Mouse (Mus musculus): ENCODE measurements at regions not wholly inside any gene's neighbourhood (a gene's known extent, or its start where the extent isn't known, plus 50 kb on each side); places are given as distances from the start of the nearest gene placed in this dataset.

GRCm38 (mm10) chr9:30313360-30313759 is 113.5 kb upstream of the Snx19 start:
- no peaks in the 10 kb centered on the region for H3K27me3 ChIP-seq
- H3K27ac ChIP-seq (replicated peaks), result no peak overlapping the region
- H3K9ac ChIP-seq, result no peak overlapping the region
- no peak overlapping the region for H3K4me3 ChIP-seq
- H3K36me3 ChIP-seq, result no peaks in the 10 kb centered on the region
- 93% methylated on average over 1 of the region's 1 CpGs for WGBS
- peaks cover 28% of the 10 kb centered on the region for H3K4me1 ChIP-seq (replicated peaks)
- no peak overlapping the region for H3K4me2 ChIP-seq
- ATAC-seq (ENCODE audit: low read depth), result no peak
- no peaks in the 10 kb centered on the region for H3K9me3 ChIP-seq

- Histone ChIP-seq H3K27ac (replicated peaks) (peak overlapping the region; percentile 64), H3K9ac (peak overlapping the region; percentile 45; the same call in 1 of the 2 replicates), H3K9me3 (no peaks in the 10 kb centered on the region), H3K4me3 (no peak overlapping the region), H3K36me3 (no peaks in the 10 kb centered on the region), H3K27me3 (no peaks in the 10 kb centered on the region), H3K4me1 (replicated peaks) (peaks cover 21% of the 10 kb centered on the region), H3K4me2 (peak overlapping the region; percentile 30)
- ATAC-seq (ENCODE audit: low read depth), result peak; percentile 89
- 42% methylated on average over 15 of the region's 15 CpGs for WGBS
Measured at GRCm38 (mm10) chr9:30314355-30315171, 112.3 kb upstream of the Snx19 start.

- WGBS, result 40% methylated on average over 6 of the region's 6 CpGs
- peak overlapping the region; percentile 45; the same call in 1 of the 2 replicates for H3K9ac ChIP-seq
- no peaks in the 10 kb centered on the region for H3K9me3 ChIP-seq
- no peak overlapping the region for H3K4me3 ChIP-seq
- H3K4me1 ChIP-seq (replicated peaks), result peaks cover 21% of the 10 kb centered on the region
- no peaks in the 10 kb centered on the region for H3K36me3 ChIP-seq
- peak; percentile 61; the same call in 1 of the 2 replicates for ATAC-seq (ENCODE audit: low read depth)
- H3K4me2 ChIP-seq, result peak overlapping the region; percentile 30; the same call in 1 of the 2 replicates
- H3K27ac ChIP-seq (replicated peaks), result peak overlapping the region; percentile 64
- H3K27me3 ChIP-seq, result no peaks in the 10 kb centered on the region
Measured at GRCm38 (mm10) chr9:30315172-30315644, 111.7 kb upstream of the Snx19 start.

- no peak overlapping the region for H3K27ac ChIP-seq (replicated peaks)
- H3K4me1 ChIP-seq (replicated peaks), result no peaks in the 10 kb centered on the region
- no peaks in the 10 kb centered on the region for H3K36me3 ChIP-seq
- ATAC-seq (ENCODE audit: low read depth), result no peak
- 82% methylated on average over 2 of the region's 2 CpGs for WGBS
- no peaks in the 10 kb centered on the region for H3K27me3 ChIP-seq
- no peak overlapping the region for H3K4me2 ChIP-seq
- no peaks in the 10 kb centered on the region for H3K9me3 ChIP-seq
- H3K4me3 ChIP-seq, result no peak overlapping the region
- H3K9ac ChIP-seq, result no peak overlapping the region
Measured at GRCm38 (mm10) chr9:30344866-30345265, 82.0 kb upstream of the Snx19 start.

- H3K4me1 ChIP-seq (replicated peaks), result no peaks in the 10 kb centered on the region
- H3K36me3 ChIP-seq, result no peaks in the 10 kb centered on the region
- H3K9ac ChIP-seq, result no peak overlapping the region
- H3K4me2 ChIP-seq, result no peak overlapping the region
- no peaks in the 10 kb centered on the region for H3K27me3 ChIP-seq
- no peak overlapping the region for H3K27ac ChIP-seq (replicated peaks)
- ATAC-seq (ENCODE audit: low read depth), result no peak
- H3K9me3 ChIP-seq, result no peaks in the 10 kb centered on the region; the same call in 1 of the 2 replicates
- 66% methylated on average over 4 of the region's 4 CpGs for WGBS
- H3K4me3 ChIP-seq, result no peak overlapping the region
Measured at GRCm38 (mm10) chr9:30353965-30354364, 72.9 kb upstream of the Snx19 start.

- whole genome bisulfite sequencing, result 88% methylated on average over 2 of the region's 2 CpGs
- no peak overlapping the region for H3K27ac ChIP-seq (replicated peaks)
- H3K9me3 ChIP-seq, result no peaks in the 10 kb centered on the region; the same call in 1 of the 2 replicates
- H3K4me3 ChIP-seq, result no peak overlapping the region
- H3K27me3 ChIP-seq, result no peaks in the 10 kb centered on the region
- no peak for ATAC-seq (ENCODE audit: low read depth)
- no peaks in the 10 kb centered on the region for H3K36me3 ChIP-seq
- no peak overlapping the region for H3K4me2 ChIP-seq
- H3K4me1 ChIP-seq (replicated peaks), result no peaks in the 10 kb centered on the region
- no peak overlapping the region for H3K9ac ChIP-seq
Measured at GRCm38 (mm10) chr9:30355642-30356041, 71.3 kb upstream of the Snx19 start.

- no peak overlapping the region for H3K4me3 ChIP-seq
- 56% methylated on average over 11 of the region's 11 CpGs for WGBS
- H3K36me3 ChIP-seq, result no peaks in the 10 kb centered on the region
- no peaks in the 10 kb centered on the region for H3K27me3 ChIP-seq
- no peak overlapping the region for H3K4me2 ChIP-seq
- H3K9me3 ChIP-seq, result no peaks in the 10 kb centered on the region
- H3K4me1 ChIP-seq (replicated peaks), result peaks cover 10% of the 10 kb centered on the region; the same call in 1 of the 2 replicates
- no peak overlapping the region for H3K27ac ChIP-seq (replicated peaks)
- no peak for ATAC-seq (ENCODE audit: low read depth)
- no peak overlapping the region for H3K9ac ChIP-seq
Measured at GRCm38 (mm10) chr9:30369554-30370440, 57.1 kb upstream of the Snx19 start.

- Histone ChIP-seq H3K4me2 (no peak overlapping the region), H3K27ac (replicated peaks) (no peak overlapping the region), H3K4me3 (no peak overlapping the region), H3K9ac (no peak overlapping the region), H3K27me3 (no peaks in the 10 kb centered on the region), H3K36me3 (no peaks in the 10 kb centered on the region), H3K4me1 (replicated peaks) (peaks cover 10% of the 10 kb centered on the region; the same call in 1 of the 2 replicates), H3K9me3 (no peaks in the 10 kb centered on the region)
- 78% methylated on average over 2 of the region's 2 CpGs for WGBS
- no peak for ATAC-seq (ENCODE audit: low read depth)
Measured at GRCm38 (mm10) chr9:30370789-30371188, 56.1 kb upstream of the Snx19 start.

GRCm38 (mm10) chr9:30376908-30377307 is 50.0 kb upstream of the Snx19 start:
- ATAC-seq (ENCODE audit: low read depth), result no peak
- Histone ChIP-seq H3K36me3 (no peaks in the 10 kb centered on the region), H3K9ac (no peak overlapping the region), H3K4me2 (no peak overlapping the region), H3K9me3 (no peaks in the 10 kb centered on the region), H3K4me1 (replicated peaks) (no peaks in the 10 kb centered on the region), H3K27me3 (no peaks in the 10 kb centered on the region), H3K4me3 (no peak overlapping the region), H3K27ac (replicated peaks) (no peak overlapping the region)
- WGBS, result 71% methylated on average over 3 of the region's 3 CpGs

All from neural tube, embryonic 13.5 days (tissue).